Mouse (Mus musculus): Measurements from ENCODE around the gene Filip1. TPM values are rescaled to one million over a fixed set of nuclear protein-coding genes. Genes with fewer than 3 reads are reported as not detected.
"Not testable (repeated sequence)": the region's sequence is repeated elsewhere in the genome, so short reads cannot be mapped to it uniquely, and the experiment has no call there.

Gene Filip1
- polyA plus RNA-seq (2015; fragmentation: Nextera tagmentation; extraction: Ambion mirVana): 3.9 and 4.0 TPM in 2 replicates

- no peak within 1 kb of the TSS for H3K9ac ChIP-seq (ENCODE audit: low read depth, low read length)
- no peak for ATAC-seq
- WGBS: 82% methylated on average over 7 of the region's 7 CpGs
These were observed at the start of gene Filip1 for GRCm38 (mm10) chr9:80012751-80013150. Filip1 (minus strand) TSS chr9:80012851.

GRCm38 (mm10) chr9:80057690-80058089 lies 45.0 kb upstream of the Filip1 start:
- Histone ChIP-seq H3K4me3 (ENCODE audit: low read depth, low read length) (no peak overlapping the region), H3K27ac (ENCODE audit: low read length) (no peak overlapping the region), H3K4me1 (ENCODE audit: control insufficient read depth, insufficient read depth, low read length) (no peaks in the 10 kb centered on the region), H3K27me3 (ENCODE audit: control insufficient read depth, insufficient read depth, low read depth, low read length) (no peaks in the 10 kb centered on the region), H3K9me3 (replicated peaks; ENCODE audit: control insufficient read depth, low read length, poor library complexity, severe bottlenecking) (no peaks in the 10 kb centered on the region), H3K36me3 (ENCODE audit: control insufficient read depth, insufficient read depth, low read length) (no peaks in the 10 kb centered on the region), H3K4me2 (ENCODE audit: low read length) (no peak overlapping the region), H3K9ac (ENCODE audit: low read depth, low read length) (no peak overlapping the region)
- 89% methylated on average over 2 of the region's 2 CpGs for WGBS
- no peak for ATAC-seq

More at GRCm38 (mm10) chr9:80012751-80013150, at the start of gene Filip1:
- no peaks in the 10 kb centered on the region for H3K9me3 ChIP-seq (replicated peaks; ENCODE audit: control insufficient read depth, low read length, poor library complexity, severe bottlenecking)
- no peaks in the 10 kb centered on the region for H3K36me3 ChIP-seq (ENCODE audit: control insufficient read depth, insufficient read depth, low read length)
- H3K4me3 ChIP-seq (ENCODE audit: low read depth, low read length): no peak within 1 kb of the TSS
- no peak within 1 kb of the TSS for H3K27ac ChIP-seq (ENCODE audit: low read length)
- H3K4me1 ChIP-seq (ENCODE audit: control insufficient read depth, insufficient read depth, low read length): no peaks in the 10 kb centered on the region
- H3K4me2 ChIP-seq (ENCODE audit: low read length): no peak within 1 kb of the TSS
- H3K27me3 ChIP-seq (ENCODE audit: control insufficient read depth, insufficient read depth, low read depth, low read length): no peaks in the 10 kb centered on the region

DNA sequence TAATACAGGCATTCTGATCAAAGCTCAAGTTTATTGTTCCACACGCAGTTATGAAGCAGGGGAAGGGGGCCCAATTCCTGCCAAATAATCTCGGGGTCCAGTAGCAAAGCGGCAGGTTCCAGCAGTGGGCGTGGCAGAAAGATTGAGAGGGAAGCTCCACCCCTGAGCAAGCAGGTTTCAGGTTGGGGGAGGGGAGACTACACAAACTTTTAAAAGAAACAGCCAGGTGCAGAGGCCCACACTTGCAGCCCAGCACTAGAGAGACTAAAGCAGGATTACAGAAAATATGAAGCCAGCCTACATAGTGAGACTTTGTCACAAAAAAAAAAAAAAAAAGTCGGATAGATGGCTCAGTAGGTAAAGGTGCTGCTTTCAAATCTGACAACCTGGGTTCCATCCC lies 40.3 kb upstream of the Filip1 start:
- 86% methylated on average over 5 of the region's 5 CpGs for WGBS
- Histone ChIP-seq H3K27me3 (ENCODE audit: control insufficient read depth, insufficient read depth, low read depth, low read length) (no peaks in the 10 kb centered on the region), H3K9ac (ENCODE audit: low read depth, low read length) (no peak overlapping the region), H3K36me3 (ENCODE audit: control insufficient read depth, insufficient read depth, low read length) (no peaks in the 10 kb centered on the region), H3K4me1 (ENCODE audit: control insufficient read depth, insufficient read depth, low read length) (no peaks in the 10 kb centered on the region), H3K9me3 (replicated peaks; ENCODE audit: control insufficient read depth, low read length, poor library complexity, severe bottlenecking) (no peaks in the 10 kb centered on the region), H3K4me2 (ENCODE audit: low read length) (no peak overlapping the region), H3K4me3 (ENCODE audit: low read depth, low read length) (no peak overlapping the region), H3K27ac (ENCODE audit: low read length) (no peak overlapping the region)
- ATAC-seq: no peak

- not testable (repeated sequence) for H3K4me3 ChIP-seq (ENCODE audit: low read depth, low read length); H3K4me2 ChIP-seq (ENCODE audit: low read length); H3K9me3 ChIP-seq (replicated peaks; ENCODE audit: control insufficient read depth, low read length, poor library complexity, severe bottlenecking); H3K27me3 ChIP-seq (ENCODE audit: control insufficient read depth, insufficient read depth, low read depth, low read length); H3K36me3 ChIP-seq (ENCODE audit: control insufficient read depth, insufficient read depth, low read length); H3K9ac ChIP-seq (ENCODE audit: low read depth, low read length); H3K27ac ChIP-seq (ENCODE audit: low read length); H3K4me1 ChIP-seq (ENCODE audit: control insufficient read depth, insufficient read depth, low read length); ATAC-seq
- 40% methylated on average over 5 of the region's 5 CpGs for WGBS
These were observed 36.6 kb upstream of the Filip1 start for GRCm38 (mm10) chr9:80049271-80049670.

- H3K4me3 ChIP-seq (ENCODE audit: low read depth, low read length); H3K36me3 ChIP-seq (ENCODE audit: control insufficient read depth, insufficient read depth, low read length); H3K27ac ChIP-seq (ENCODE audit: low read length); ATAC-seq; H3K9ac ChIP-seq (ENCODE audit: low read depth, low read length); H3K9me3 ChIP-seq (replicated peaks; ENCODE audit: control insufficient read depth, low read length, poor library complexity, severe bottlenecking); H3K4me1 ChIP-seq (ENCODE audit: control insufficient read depth, insufficient read depth, low read length); H3K27me3 ChIP-seq (ENCODE audit: control insufficient read depth, insufficient read depth, low read depth, low read length); H3K4me2 ChIP-seq (ENCODE audit: low read length): not testable (repeated sequence)
- WGBS: 75% methylated on average over 4 of the region's 4 CpGs
These were observed 31.6 kb upstream of the Filip1 start for GRCm38 (mm10) chr9:80044301-80044700.

DNA sequence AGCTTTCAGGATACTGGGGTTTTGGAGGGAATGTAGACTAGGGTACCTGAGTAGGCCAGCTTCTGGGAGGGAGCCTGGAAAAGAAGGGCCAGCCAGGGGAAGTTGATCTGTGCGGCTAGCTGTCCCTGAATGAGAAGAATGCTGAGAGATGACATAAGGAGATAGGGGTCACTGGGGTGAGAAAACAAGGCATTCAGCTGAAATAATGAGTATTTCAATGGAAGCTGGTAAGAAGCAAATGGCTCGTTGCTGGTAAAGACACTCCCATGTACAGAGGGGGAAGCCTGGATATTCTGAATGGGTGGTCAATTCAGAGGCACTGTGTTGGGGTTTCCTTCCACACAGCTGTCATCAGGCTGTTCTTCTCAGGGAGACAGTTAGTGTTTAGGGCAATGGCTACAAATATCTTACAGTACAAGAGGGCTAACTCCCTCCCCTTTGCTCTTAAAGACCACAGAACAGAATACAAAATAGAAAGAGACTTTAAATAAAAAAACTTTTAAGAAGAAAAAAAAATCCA lies 26.7 kb upstream of the Filip1 start:
- Histone ChIP-seq H3K9me3 (replicated peaks; ENCODE audit: control insufficient read depth, low read length, poor library complexity, severe bottlenecking) (no peaks in the 10 kb centered on the region), H3K4me1 (ENCODE audit: control insufficient read depth, insufficient read depth, low read length) (no peaks in the 10 kb centered on the region), H3K9ac (ENCODE audit: low read depth, low read length) (no peak overlapping the region), H3K4me2 (ENCODE audit: low read length) (no peak overlapping the region), H3K27me3 (ENCODE audit: control insufficient read depth, insufficient read depth, low read depth, low read length) (no peaks in the 10 kb centered on the region), H3K36me3 (ENCODE audit: control insufficient read depth, insufficient read depth, low read length) (no peaks in the 10 kb centered on the region), H3K4me3 (ENCODE audit: low read depth, low read length) (no peak overlapping the region), H3K27ac (ENCODE audit: low read length) (no peak overlapping the region)
- 12% methylated on average over 2 of the region's 2 CpGs for WGBS
- no peak for ATAC-seq

DNA sequence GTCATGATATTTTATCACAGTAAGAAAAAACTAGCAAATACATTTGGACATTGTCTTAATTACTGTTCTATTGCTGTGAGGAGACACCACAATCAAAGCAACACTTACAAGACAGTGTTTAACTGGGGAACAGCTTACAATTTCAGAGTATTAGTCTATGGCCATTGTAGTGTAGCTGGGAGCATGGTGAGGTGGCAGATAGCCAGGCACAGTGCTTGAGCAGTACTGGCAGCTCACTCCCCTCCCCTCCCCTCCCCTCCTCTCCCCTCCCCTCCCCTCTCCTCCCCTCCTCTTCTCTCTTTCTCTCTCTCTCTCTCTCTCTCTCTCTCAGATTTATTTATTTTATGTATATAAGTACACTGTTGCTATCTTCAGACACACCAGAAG lies 25.3 kb upstream of the Filip1 start:
- no peak overlapping the region for H3K27ac ChIP-seq (ENCODE audit: low read length)

GRCm38 (mm10) chr9:80037262-80037996 lies 24.8 kb upstream of the Filip1 start:
- Histone ChIP-seq H3K9me3 (replicated peaks; ENCODE audit: control insufficient read depth, low read length, poor library complexity, severe bottlenecking) (no peaks in the 10 kb centered on the region), H3K9ac (ENCODE audit: low read depth, low read length) (no peak overlapping the region), H3K4me1 (ENCODE audit: control insufficient read depth, insufficient read depth, low read length) (no peaks in the 10 kb centered on the region), H3K4me3 (ENCODE audit: low read depth, low read length) (no peak overlapping the region), H3K4me2 (ENCODE audit: low read length) (no peak overlapping the region), H3K27me3 (ENCODE audit: control insufficient read depth, insufficient read depth, low read depth, low read length) (no peaks in the 10 kb centered on the region), H3K27ac (ENCODE audit: low read length) (no peak overlapping the region), H3K36me3 (ENCODE audit: control insufficient read depth, insufficient read depth, low read length) (no peaks in the 10 kb centered on the region)
- 95% methylated on average over 13 of the region's 13 CpGs for WGBS
- no peak for ATAC-seq

More for the DNA sequence above, 25.3 kb upstream of the Filip1 start:
- ATAC-seq: no peak
- no peak overlapping the region for H3K4me3 ChIP-seq (ENCODE audit: low read depth, low read length)
- no peak overlapping the region for H3K4me2 ChIP-seq (ENCODE audit: low read length)
- H3K9me3 ChIP-seq (replicated peaks; ENCODE audit: control insufficient read depth, low read length, poor library complexity, severe bottlenecking): no peaks in the 10 kb centered on the region
- H3K9ac ChIP-seq (ENCODE audit: low read depth, low read length): no peak overlapping the region
- no peaks in the 10 kb centered on the region for H3K27me3 ChIP-seq (ENCODE audit: control insufficient read depth, insufficient read depth, low read depth, low read length)
- no peaks in the 10 kb centered on the region for H3K36me3 ChIP-seq (ENCODE audit: control insufficient read depth, insufficient read depth, low read length)
- H3K4me1 ChIP-seq (ENCODE audit: control insufficient read depth, insufficient read depth, low read length): no peaks in the 10 kb centered on the region

DNA sequence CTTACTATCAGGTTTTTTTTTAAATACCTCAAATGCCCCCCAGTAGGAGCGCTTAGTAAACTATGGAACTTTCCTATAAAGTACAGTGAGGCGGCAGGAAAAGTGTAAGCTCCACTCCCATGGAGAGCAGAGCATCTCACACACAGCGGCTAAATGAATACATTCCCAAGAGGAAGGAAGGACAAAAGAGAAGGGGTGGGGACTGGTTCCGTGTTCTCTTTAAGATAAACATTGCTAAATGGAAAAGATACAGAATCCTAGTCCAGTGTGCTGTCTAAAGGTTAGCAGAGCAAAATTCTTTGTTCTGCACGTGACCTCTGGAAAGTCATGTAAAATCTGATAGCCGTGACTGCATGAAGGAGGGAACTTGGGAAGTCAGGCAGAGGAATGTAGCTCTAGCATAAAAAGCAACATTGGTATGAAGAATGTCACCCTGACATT lies 13.9 kb upstream of the Filip1 start:
- no peak overlapping the region for H3K9ac ChIP-seq (ENCODE audit: low read depth, low read length)
- 81% methylated on average over 6 of the region's 6 CpGs for WGBS
- H3K4me3 ChIP-seq (ENCODE audit: low read depth, low read length): no peak overlapping the region
- H3K27ac ChIP-seq (ENCODE audit: low read length): no peak overlapping the region
- no peaks in the 10 kb centered on the region for H3K27me3 ChIP-seq (ENCODE audit: control insufficient read depth, insufficient read depth, low read depth, low read length)
- no peaks in the 10 kb centered on the region for H3K4me1 ChIP-seq (ENCODE audit: control insufficient read depth, insufficient read depth, low read length)
- H3K36me3 ChIP-seq (ENCODE audit: control insufficient read depth, insufficient read depth, low read length): no peaks in the 10 kb centered on the region
- no peaks in the 10 kb centered on the region for H3K9me3 ChIP-seq (replicated peaks; ENCODE audit: control insufficient read depth, low read length, poor library complexity, severe bottlenecking)
- no peak overlapping the region for H3K4me2 ChIP-seq (ENCODE audit: low read length)
- ATAC-seq: no peak
